Mouse (Mus musculus) forebrain, embryonic 14.5 days (tissue): ENCODE data around the gene Tspoap1. TPM values are rescaled to one million over a fixed set of nuclear protein-coding genes. Genes with fewer than 3 reads are reported as not detected.

Experiments used
- ATAC-seq: fragments of 200-750 bp; cut with Nextera tagmentation; 2 replicates; pipeline ENCODE4 v1.8.0; 2017; ENCODE audit warnings: mild to moderate bottlenecking, moderate library complexity
- DNase-seq: peaks from one replicate; pipeline ENCODE4 v3.0.0-alpha.2; 2015; ENCODE audit warnings: low spot score
- H3K27ac ChIP-seq: fragments of 300-500 bp; sonication (generic); 2 replicates; pipeline ENCODE4 v1.5.1; 2014; ENCODE audit warnings: low read depth, mild to moderate bottlenecking, control low read depth, low read length, moderate library complexity
- H3K27me3 ChIP-seq: fragments of 300-500 bp; sonication (generic); replicated peaks from 2 replicates; pipeline ENCODE4 v1.6.1; 2014; ENCODE audit warnings: low read length, control low read depth, mixed read lengths; ENCODE audit not compliant: control insufficient read depth, insufficient read depth
- H3K36me3 ChIP-seq: fragments of 300-500 bp; sonication (generic); 2 replicates; pipeline ENCODE4 v1.6.1; 2014; ENCODE audit warnings: low read length, control low read depth; ENCODE audit not compliant: control insufficient read depth, insufficient read depth
- H3K4me1 ChIP-seq: fragments of 300-500 bp; sonication (generic); 2 replicates; pipeline ENCODE4 v1.6.1; 2014; ENCODE audit warnings: antibody characterized with exemption, low read length, control low read depth; ENCODE audit not compliant: control insufficient read depth, insufficient read depth
- H3K4me2 ChIP-seq: fragments of 300-500 bp; sonication (generic); 2 replicates; pipeline ENCODE4 v1.6.1; 2014; ENCODE audit warnings: mild to moderate bottlenecking, control low read depth, low read length
- H3K4me3 ChIP-seq: fragments of 300-500 bp; sonication (generic); 2 replicates; pipeline ENCODE4 v1.5.1; 2014; ENCODE audit warnings: low read depth, low read length, control low read depth
- H3K9ac ChIP-seq: fragments of 300-500 bp; sonication (generic); 2 replicates; pipeline ENCODE4 v1.6.1; 2014; ENCODE audit warnings: mild to moderate bottlenecking, low read length, control low read depth, moderate library complexity
- H3K9me3 ChIP-seq: fragments of 300-500 bp; sonication (generic); replicated peaks from 2 replicates; pipeline ENCODE4 v1.6.1; 2016; ENCODE audit warnings: low read length, control low read depth, mixed read lengths; ENCODE audit not compliant: control insufficient read depth
- WGBS: fragments of 180-500 bp; shearing (Covaris S2); extraction: QIAGEN DNeasy Blood & Tissue Kit; methylation state at CpG from one replicate; pipeline ENCODE4 v1.1.7; 2014; 5-methylcytosine and 5-hydroxymethylcytosine counted together
- polyA plus RNA-seq: library from polyadenylated mRNA; unstranded; fragments of >200 nt; fragmentation: Nextera tagmentation; extraction: Ambion mirVana; gene quantifications from 2 replicates; pipeline ENCODE4 v1.2.1, GENCODE M21; 2014

Gene Tspoap1
- polyA plus RNA-seq, result 13.5 and 20.2 TPM in 2 replicates

DNA sequence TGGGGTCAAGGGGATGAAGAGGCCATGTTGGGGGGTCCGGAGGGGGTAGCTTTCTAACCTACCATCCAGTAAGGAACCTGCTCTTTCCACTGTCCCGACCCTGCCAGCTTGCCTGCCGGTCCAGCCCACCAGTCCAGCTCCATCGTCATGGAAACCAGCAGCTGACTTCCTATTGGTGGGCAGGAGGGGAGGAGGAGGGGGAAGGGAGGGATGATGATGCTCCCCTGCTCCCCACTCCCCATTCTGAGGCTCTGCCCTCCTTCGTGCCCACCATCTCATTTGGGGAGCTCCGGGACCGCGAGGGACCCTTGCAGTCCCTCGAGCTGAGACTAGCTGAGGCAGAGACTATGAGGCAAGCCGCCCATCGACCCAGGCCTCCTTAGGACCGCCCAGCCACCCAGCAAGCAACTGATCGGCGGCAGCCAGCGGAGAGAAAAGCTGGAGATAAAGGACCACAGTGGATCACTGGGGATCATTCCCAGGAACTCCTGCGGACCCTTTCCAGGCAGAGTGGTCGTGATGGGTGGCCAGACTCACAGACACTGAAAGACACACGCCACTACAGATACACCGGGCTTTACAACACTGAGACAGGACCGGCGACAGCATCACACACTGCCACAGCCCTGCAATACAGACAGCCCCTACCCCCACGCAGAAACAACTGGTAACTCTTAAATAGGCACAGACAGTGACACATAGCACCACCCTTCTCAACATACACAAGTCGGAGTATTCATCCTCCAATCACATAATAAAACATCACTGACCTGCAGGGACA lies at the start of gene Tspoap1:
TSS of gene Tspoap1 (plus strand) at position 241 of the 781 bp plus-strand sequence.
- H3K9me3 ChIP-seq, result no peaks in the 10 kb centered on the region
- 4% methylated on average over 23 of the region's 23 CpGs for WGBS
- H3K36me3 ChIP-seq, result no peaks in the 10 kb centered on the region
- DNase-seq, result peak; percentile 91
- ATAC-seq, result peak; percentile 81
- peaks cover 31% of the 10 kb centered on the region for H3K4me1 ChIP-seq
- peak within 1 kb of the TSS; percentile 96 for H3K4me2 ChIP-seq
- H3K4me3 ChIP-seq, result peak within 1 kb of the TSS; percentile 58
- H3K27me3 ChIP-seq, result peaks cover 9% of the 10 kb centered on the region; the same call in 1 of the 2 replicates
- H3K9ac ChIP-seq, result peak within 1 kb of the TSS; percentile 82
- H3K27ac ChIP-seq, result peak within 1 kb of the TSS; percentile 80

DNA sequence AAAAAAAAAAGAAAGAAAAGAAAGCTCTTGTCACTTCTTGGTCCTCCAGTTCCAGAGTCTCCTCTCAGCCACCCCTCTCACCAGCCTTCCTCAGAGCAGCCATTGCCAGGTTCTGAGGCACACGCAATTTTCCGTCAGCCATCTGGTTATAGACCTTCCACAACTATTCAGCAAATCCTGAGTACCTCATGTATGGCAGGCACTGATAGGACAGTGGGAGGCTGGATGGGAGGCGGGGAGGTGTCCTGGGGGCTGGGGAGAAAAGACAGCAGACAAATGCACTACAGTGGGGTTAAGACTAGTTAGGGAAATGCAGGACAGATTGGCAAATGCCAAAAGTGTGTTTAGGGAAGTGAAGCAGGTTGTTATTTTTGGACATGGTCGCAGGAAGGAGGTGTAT lies 48.2 kb upstream of the Tspoap1 start:
- DNase-seq (no peak), ATAC-seq (no peak)
- no peak overlapping the region for H3K9ac ChIP-seq
- no peaks in the 10 kb centered on the region for H3K9me3 ChIP-seq
- no peaks in the 10 kb centered on the region; the same call in 1 of the 2 replicates for H3K27me3 ChIP-seq
- no peaks in the 10 kb centered on the region for H3K36me3 ChIP-seq
- H3K4me3 ChIP-seq, result no peak overlapping the region
- WGBS, result 80% methylated on average over 4 of the region's 4 CpGs
- H3K4me2 ChIP-seq, result no peak overlapping the region
- H3K27ac ChIP-seq, result no peak overlapping the region
- peaks cover 4% of the 10 kb centered on the region; the same call in 1 of the 2 replicates for H3K4me1 ChIP-seq

DNA sequence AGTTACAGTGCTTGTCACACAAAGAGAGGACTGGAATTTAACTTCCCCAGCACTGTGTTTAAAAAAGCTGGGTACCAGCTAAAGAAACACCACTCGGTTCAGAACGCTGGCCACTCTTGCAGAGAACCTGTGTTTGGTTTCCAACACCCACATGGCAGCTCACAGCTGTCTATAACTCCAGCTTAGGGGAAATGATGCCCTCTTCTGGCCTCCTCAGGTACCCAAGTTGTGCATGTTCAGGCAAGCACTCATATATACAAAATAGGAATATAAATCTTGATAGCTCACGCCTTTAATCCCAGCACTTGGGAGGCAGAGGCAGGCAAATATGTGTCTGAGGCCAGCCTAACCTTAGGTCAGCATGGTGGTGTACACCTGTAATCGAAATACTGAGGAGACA lies 44.3 kb upstream of the Tspoap1 start:
- Histone ChIP-seq H3K9ac (no peak overlapping the region), H3K4me1 (no peaks in the 10 kb centered on the region), H3K36me3 (no peaks in the 10 kb centered on the region), H3K27ac (no peak overlapping the region), H3K27me3 (no peaks in the 10 kb centered on the region), H3K9me3 (no peaks in the 10 kb centered on the region), H3K4me3 (no peak overlapping the region), H3K4me2 (no peak overlapping the region)
- DNase-seq, result no peak
- WGBS, result 85% methylated on average over 4 of the region's 4 CpGs
- ATAC-seq, result no peak

DNA sequence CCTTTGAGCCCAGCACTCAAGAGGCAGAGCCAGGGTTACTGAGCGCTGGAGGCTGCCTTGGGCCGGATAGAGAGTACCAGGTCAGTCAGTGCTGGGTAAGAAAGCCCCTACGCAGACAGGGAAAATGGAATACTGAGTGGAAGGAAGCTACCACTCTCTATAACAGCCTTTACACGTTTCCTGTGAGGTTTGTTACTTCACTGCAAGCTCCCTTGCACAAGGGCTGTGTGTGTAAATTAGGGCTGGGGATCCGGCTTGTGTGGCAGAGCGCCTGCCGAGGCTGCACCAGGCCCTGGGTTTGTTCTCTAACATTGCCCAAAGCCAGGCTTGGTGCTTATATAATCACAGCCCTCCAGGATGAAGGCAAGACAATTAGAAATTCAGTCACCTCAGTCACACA lies 40.8 kb upstream of the Tspoap1 start:
- Histone ChIP-seq H3K4me1 (no peaks in the 10 kb centered on the region), H3K27me3 (no peaks in the 10 kb centered on the region), H3K27ac (no peak overlapping the region), H3K9me3 (no peaks in the 10 kb centered on the region), H3K9ac (no peak overlapping the region), H3K4me2 (no peak overlapping the region), H3K4me3 (no peak overlapping the region), H3K36me3 (no peaks in the 10 kb centered on the region)
- DNase-seq, result no peak
- 72% methylated on average over 7 of the region's 7 CpGs for WGBS
- no peak for ATAC-seq

DNA sequence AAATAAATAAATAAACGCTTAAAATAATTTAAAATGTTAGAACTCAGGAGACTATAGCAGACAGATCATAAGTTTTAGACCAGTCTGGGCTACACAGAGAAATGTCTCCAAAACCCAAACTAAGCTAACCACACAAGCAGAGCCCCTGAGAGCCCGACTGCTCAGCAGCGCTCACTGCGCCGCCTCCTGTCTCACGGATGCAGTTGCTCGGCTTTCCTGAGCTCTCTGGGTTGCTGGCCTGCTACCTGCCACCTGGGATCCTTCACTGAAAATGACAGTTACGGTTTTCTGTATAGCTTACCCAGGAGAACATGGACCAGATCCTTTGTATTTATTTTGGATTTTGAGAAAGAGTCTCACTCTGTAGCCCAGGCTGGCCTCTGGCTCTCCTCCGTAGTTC lies 40.0 kb upstream of the Tspoap1 start:
- Histone ChIP-seq H3K9ac (no peak overlapping the region), H3K27me3 (no peaks in the 10 kb centered on the region), H3K36me3 (no peaks in the 10 kb centered on the region), H3K4me3 (no peak overlapping the region), H3K27ac (no peak overlapping the region), H3K4me2 (no peak overlapping the region), H3K4me1 (no peaks in the 10 kb centered on the region), H3K9me3 (no peaks in the 10 kb centered on the region)
- ATAC-seq (no peak), DNase-seq (no peak)
- WGBS, result 47% methylated on average over 9 of the region's 9 CpGs

DNA sequence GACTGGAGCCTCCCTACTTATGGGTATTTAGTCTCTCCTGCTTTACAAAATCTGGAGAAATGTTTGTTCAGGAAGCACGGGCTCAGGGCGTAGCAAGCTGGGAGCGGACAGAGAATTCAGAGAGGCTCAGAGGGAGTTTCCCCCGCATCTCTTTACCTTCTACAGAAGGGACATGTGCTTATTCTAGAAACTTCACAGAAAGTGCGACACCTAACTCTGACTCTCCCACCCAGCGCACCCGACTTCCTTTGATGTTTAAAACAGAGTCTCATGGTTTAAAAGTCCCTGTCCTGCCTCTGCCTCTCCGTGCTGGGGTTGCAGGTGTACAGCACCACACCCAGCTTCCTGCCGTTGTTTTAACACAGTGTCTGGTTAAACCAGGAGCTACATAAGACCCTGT lies 39.5 kb upstream of the Tspoap1 start:
- H3K36me3 ChIP-seq, result no peaks in the 10 kb centered on the region
- H3K9me3 ChIP-seq, result no peaks in the 10 kb centered on the region
- no peaks in the 10 kb centered on the region for H3K27me3 ChIP-seq
- no peak overlapping the region for H3K27ac ChIP-seq
- H3K9ac ChIP-seq, result no peak overlapping the region
- 83% methylated on average over 9 of the region's 9 CpGs for WGBS
- DNase-seq (no peak), ATAC-seq (no peak)
- H3K4me1 ChIP-seq, result no peaks in the 10 kb centered on the region
- no peak overlapping the region for H3K4me3 ChIP-seq
- no peak overlapping the region for H3K4me2 ChIP-seq

DNA sequence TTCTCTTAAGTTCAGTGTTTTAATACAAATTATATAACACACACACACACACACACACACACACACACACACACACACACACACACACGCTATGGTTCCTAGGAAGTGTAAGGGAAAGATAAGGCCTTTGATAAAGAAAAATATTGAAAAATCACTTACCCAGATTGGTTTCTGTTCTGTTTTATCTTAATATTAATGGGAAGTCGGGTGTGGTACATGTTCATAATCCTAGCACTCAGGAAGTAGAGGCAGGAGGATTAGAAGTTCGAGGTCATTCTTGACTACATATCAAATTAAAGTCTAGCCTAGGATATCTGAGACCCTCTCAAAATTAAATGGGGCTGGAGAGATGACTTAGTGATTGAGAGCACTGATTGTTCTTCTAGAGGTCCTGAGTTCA lies 38.2 kb upstream of the Tspoap1 start:
- 75% methylated on average over 3 of the region's 3 CpGs for WGBS
- no peak overlapping the region for H3K4me3 ChIP-seq

DNA sequence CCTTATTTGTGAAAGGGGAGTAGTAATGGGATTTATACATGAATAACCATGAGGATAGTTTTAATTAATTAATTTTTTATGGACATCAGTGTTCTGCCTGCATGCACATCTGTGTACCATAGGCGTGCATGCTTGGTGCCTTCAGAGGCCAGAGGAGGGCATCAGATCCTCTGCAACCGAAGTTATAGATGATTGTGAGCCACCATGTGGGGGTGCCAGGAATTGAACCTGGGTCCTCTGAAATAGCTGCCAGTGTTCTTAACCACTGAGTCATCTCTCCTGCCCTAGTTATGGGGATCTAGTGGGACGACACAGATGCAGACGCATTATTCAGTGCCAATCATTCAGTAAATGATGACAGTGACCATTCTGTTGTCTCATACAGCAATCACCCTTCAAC lies 37.5 kb upstream of the Tspoap1 start:
- Histone ChIP-seq H3K9me3 (no peaks in the 10 kb centered on the region), H3K36me3 (no peaks in the 10 kb centered on the region), H3K9ac (no peak overlapping the region), H3K27ac (no peak overlapping the region), H3K4me3 (no peak overlapping the region), H3K27me3 (no peaks in the 10 kb centered on the region), H3K4me2 (no peak overlapping the region), H3K4me1 (0 out of 2 replicates have a peak, but pooled peaks cover 2% of the 10 kb centered on the region)
- 87% methylated on average over 4 of the region's 4 CpGs for WGBS
- ATAC-seq (no peak), DNase-seq (no peak)

More for the DNA sequence above, 38.2 kb upstream of the Tspoap1 start:
- Histone ChIP-seq H3K27me3 (no peaks in the 10 kb centered on the region), H3K27ac (no peak overlapping the region), H3K9ac (no peak overlapping the region), H3K36me3 (no peaks in the 10 kb centered on the region), H3K4me2 (no peak overlapping the region), H3K9me3 (no peaks in the 10 kb centered on the region), H3K4me1 (0 out of 2 replicates have a peak, but pooled peaks cover 2% of the 10 kb centered on the region)
- ATAC-seq (no peak), DNase-seq (no peak)

DNA sequence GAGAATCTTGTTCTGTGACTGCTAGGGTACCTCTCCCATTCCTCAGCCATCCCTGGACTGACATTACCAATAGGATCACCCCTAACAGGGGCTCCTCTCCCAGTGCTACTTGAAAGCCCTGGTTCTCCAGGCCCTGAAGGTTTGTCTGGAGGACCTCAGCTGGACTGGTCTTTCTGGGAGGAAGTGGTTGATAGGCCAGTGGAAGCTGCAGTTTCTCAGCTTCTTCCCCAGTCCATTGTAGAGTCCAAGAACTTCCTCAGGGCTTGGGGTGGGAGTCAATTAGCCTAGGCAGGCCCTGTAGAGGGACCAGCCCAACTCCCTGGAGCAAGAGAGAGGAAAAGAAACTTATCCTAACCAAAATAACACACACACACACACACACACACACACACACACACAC lies 34.8 kb upstream of the Tspoap1 start:
- Histone ChIP-seq H3K4me1 (0 out of 2 replicates have a peak, but pooled peaks cover 2% of the 10 kb centered on the region), H3K36me3 (no peaks in the 10 kb centered on the region), H3K27ac (no peak overlapping the region), H3K9ac (no peak overlapping the region; the same call in 1 of the 2 replicates), H3K4me3 (no peak overlapping the region), H3K9me3 (no peaks in the 10 kb centered on the region), H3K27me3 (no peaks in the 10 kb centered on the region), H3K4me2 (no peak overlapping the region)
- ATAC-seq (no peak), DNase-seq (no peak)
